Mouse (Mus musculus) bone marrow macrophage, adult 2 months (primary cell): Measurements from ENCODE around the gene Morn3. TPM values are rescaled to one million over a fixed set of nuclear protein-coding genes. Genes with fewer than 3 reads are reported as not detected.

Experiments used
- H3K27ac ChIP-seq: 2 replicates; pipeline ENCODE4 v1.5.1; 2012; ENCODE audit warnings: low read depth, low read length; ENCODE audit not compliant: insufficient read depth
- H3K4me1 ChIP-seq: 2 replicates; pipeline ENCODE4 v1.6.1; 2012; ENCODE audit warnings: low read length; ENCODE audit not compliant: control insufficient read depth, insufficient read depth
- H3K4me3 ChIP-seq: 2 replicates; pipeline ENCODE4 v1.5.1; 2012; ENCODE audit warnings: mild to moderate bottlenecking, low read length, moderate library complexity; ENCODE audit not compliant: insufficient read depth
- CTCF ChIP-seq: IDR thresholded peaks from 2 replicates; pipeline ENCODE4 v1.5.1; 2012; ENCODE audit warnings: low read depth, mild to moderate bottlenecking, low read length, moderate library complexity
- POLR2A ChIP-seq: IDR thresholded peaks from 2 replicates; pipeline ENCODE4 v1.6.1; 2012; ENCODE audit warnings: mild to moderate bottlenecking, low read depth, low read length, borderline replicate concordance
- polyA plus RNA-seq: library from polyadenylated mRNA; stranded (reverse); fragments of >200 nt; gene quantifications from 2 replicates; pipeline ENCODE4 v1.2.4, GENCODE M21; 2012; ENCODE audit not compliant: missing spikeins, insufficient read depth, insufficient read length

Morn3 gene
- polyA plus RNA-seq, 1 experiment: not detected

DNA sequence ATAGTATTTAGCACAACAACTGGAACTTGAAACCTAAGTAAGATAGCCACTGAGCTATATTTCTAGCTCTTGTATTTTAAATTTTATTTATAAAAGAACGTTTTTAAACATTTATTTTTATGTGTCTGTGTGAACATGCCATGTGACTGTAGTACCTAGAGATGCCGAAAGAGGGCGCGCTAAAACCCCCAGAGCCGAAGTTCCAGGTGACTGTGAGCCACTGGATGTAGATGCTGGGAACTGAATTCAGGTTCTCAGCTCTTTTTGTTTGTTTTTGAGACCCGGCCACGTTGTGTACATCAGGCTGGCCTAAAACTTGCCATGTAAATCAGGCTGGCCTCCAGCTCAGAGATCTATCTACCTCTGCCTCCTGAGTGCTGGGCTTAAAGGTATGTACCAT lies 3.0 kb downstream of the Morn3 start:
- H3K4me1 ChIP-seq: peaks cover 12% of the 10 kb centered on the region
- H3K4me3 ChIP-seq: no peak overlapping the region
- TF ChIP-seq CTCF: peak; percentile 64
- no peak for TF ChIP-seq POLR2A
- H3K27ac ChIP-seq: no peak overlapping the region

DNA sequence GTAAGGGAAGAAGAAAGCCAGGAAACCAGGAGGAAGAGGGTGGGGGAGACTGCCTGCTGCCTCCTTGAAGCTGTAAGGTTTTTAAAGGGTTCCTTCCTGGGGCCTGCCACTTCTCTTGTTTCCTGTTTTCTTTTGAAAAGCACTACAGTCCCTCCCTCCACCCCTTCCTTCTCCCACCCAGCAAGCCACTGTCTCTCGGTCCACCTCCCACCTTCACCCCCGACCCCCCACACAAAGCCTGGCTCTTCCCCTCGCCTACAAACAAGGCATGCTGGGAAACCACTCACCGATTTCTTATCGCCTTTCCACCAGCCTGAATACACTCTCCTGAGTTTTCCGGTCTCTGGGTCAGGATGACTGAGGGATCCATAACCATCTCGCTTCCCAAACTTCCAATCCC lies 6.0 kb downstream of the Morn3 start:
- H3K4me3 ChIP-seq: no peak overlapping the region
- no peak for TF ChIP-seq POLR2A
- TF ChIP-seq CTCF: no peak
- no peak overlapping the region for H3K27ac ChIP-seq
- H3K4me1 ChIP-seq: peaks cover 16% of the 10 kb centered on the region

DNA sequence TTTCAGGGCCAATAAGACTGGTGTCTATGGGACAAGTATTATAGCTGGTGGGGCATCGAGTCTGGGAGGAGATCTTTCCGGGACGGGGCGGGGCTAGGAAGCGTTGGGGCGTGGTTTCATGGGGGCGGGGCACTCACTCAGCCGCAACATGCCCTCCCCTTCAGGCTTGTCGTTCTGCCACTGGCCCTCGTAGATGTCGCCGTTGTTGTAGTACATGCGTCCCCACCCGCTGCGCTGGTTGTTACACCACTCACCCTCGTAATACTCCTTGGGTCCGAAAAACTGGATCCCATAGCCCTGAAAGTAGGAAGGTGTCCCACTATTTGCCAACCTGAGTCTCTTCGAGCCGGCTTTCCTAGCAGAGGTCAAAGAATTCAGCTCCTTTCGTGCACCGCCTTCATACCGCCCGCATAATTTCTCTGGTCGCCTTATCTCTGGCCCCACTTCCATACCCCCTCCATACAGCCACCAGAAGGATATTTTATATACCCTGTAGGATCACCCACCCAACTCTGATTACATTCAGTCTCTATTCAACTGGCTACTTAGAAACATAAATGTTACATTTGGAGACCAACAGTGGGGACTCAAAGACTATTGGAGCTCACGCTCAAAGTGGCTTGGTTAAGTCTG lies 7.6 kb downstream of the Morn3 start:
- TF ChIP-seq POLR2A (no peak), CTCF (no peak)
- no peak overlapping the region for H3K27ac ChIP-seq
- peaks cover 16% of the 10 kb centered on the region for H3K4me1 ChIP-seq

DNA sequence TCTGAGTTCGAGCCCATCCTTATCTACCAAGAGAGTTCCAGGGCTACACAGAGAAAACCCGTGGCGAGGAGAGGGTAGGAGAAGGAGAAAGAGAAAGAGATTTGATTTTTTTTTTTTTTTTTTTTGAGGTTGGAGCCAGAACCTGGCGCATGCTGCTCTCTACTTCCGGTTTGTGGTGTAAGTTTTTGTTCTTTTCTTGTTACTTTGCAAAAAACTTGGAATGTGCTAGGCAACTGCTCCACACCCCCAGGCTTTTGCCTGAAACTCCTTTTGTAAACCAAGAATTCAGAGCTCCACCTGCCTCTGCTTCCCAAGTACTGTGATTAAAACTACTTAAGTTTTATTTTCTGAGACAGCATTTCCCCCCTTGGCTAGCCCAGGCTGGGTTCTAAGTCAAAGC lies 8.7 kb downstream of the Morn3 start:
- Histone ChIP-seq H3K4me1 (peaks cover 23% of the 10 kb centered on the region), H3K4me3 (no peak overlapping the region), H3K27ac (no peak overlapping the region)
- TF ChIP-seq CTCF (no peak), POLR2A (no peak)

More for the DNA sequence above, 7.6 kb downstream of the Morn3 start:
- H3K4me3 ChIP-seq: peak overlapping the region; percentile 49

DNA sequence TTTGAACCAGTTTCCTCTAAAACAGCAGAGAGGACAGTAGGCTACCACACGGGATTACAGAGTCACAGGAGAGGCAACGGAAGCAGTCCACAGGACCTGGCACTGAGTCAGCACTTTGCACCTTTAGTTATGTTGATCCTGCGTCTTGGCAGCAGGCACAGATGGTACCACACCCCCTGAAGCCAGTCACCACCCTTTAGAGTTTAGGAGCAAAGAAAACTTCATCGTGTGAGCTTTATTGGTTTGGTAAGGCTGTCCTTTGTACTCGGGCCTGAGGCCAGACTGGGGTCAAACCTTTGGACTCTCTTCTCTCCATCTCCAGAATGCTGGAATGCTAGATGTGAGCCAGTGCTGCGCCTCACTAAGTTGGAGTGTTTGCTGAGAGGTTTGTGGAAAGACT lies 11.3 kb downstream of the Morn3 start:
- H3K4me3 ChIP-seq: no peak overlapping the region
- H3K4me1 ChIP-seq: peaks cover 19% of the 10 kb centered on the region
- no peak overlapping the region for H3K27ac ChIP-seq
- no peak for TF ChIP-seq CTCF

DNA sequence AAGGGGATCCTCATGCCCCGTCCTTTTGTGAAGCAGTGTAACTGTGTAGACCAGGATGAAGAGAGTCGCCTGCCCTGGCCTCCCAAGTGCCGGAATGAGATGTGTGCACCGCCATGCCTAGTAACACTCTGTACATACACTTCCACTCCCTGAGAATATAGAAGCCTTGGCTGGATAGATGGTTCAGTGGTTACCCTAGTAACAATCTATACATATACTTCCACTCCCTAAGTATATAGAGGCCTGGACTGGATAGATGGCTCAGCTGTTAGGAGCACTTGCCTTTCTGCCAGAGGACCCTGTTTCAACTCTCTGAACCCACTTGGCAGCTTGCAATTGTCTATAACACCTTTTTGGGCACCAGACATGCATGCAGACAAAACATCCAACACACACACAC lies 11.7 kb downstream of the Morn3 start:
- TF ChIP-seq POLR2A (no peak), CTCF (no peak)
- Histone ChIP-seq H3K27ac (no peak overlapping the region), H3K4me1 (peaks cover 17% of the 10 kb centered on the region)

DNA sequence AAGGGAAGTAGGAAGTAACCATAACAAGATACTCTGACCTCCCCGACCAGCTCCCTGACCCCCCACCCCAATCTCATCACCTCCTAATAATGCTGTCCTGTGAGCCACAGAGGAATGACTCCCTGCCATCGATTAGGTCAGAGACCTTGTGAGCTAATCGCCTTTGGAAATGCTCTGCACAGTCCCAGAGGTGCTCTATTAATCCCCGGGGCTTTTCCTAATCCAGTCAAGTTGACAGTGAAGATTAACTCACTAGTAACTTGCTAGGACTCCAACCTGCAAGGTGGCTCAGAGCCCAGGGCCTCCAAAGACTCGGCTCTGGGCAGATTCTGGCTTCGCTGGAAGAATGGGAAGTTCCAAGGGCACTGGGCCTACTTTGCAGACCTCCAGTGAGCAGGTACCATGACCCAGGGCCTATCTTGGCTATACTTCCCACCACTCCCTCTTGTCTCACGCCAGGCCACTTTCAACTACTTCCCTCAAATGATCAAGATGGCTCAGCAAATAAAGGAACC lies 13.1 kb downstream of the Morn3 start:
- H3K4me1 ChIP-seq: peaks cover 10% of the 10 kb centered on the region
- TF ChIP-seq POLR2A: no peak
- no peak for TF ChIP-seq CTCF
- H3K27ac ChIP-seq: no peak overlapping the region
- H3K4me3 ChIP-seq: no peak overlapping the region

More for the DNA sequence above, 11.7 kb downstream of the Morn3 start:
- no peak overlapping the region for H3K4me3 ChIP-seq

DNA sequence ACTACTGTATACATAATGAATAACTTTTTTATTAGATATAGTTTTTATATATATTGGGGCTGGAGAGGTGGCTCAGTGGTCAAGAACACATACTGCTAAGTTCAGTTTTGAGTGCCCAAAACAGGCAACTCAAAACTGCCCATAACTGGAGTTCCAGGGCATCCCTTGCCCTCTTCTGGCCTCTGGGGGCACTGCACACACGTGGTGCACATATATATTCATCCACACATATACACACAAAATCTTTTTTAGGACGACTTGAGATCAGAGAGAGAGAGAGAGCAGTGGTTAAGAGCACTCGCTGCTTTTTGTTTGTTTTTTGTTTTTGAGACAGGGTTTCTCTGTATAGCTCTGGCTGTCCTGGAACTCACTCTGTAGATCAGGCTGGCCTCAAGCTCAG lies 15.5 kb downstream of the Morn3 start:
- no peak overlapping the region for H3K27ac ChIP-seq
- no peak overlapping the region for H3K4me3 ChIP-seq
- TF ChIP-seq POLR2A (no peak), CTCF (no peak)
- peaks cover 22% of the 10 kb centered on the region for H3K4me1 ChIP-seq

DNA sequence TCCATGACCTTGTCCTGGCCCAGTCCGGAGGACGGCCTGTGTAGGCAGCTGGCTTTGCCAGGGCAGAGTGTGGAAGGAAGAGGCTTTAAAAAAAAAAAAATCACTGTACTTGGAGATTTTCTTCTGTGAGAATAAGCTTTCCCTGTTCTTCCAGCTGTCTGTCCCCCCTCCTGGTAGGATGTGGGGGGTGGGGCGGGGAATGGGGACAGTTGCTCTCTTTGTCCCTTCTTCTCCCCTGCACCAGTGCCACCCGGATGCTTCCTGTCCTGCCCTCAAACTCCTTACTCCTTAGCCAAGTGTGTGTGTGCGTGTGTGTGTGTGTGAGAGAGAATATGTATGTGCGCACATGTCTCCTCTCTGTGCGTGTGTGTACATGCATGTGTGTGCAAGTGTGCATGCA lies 17.1 kb downstream of the Morn3 start:
- TF ChIP-seq POLR2A (no peak), CTCF (no peak)

DNA sequence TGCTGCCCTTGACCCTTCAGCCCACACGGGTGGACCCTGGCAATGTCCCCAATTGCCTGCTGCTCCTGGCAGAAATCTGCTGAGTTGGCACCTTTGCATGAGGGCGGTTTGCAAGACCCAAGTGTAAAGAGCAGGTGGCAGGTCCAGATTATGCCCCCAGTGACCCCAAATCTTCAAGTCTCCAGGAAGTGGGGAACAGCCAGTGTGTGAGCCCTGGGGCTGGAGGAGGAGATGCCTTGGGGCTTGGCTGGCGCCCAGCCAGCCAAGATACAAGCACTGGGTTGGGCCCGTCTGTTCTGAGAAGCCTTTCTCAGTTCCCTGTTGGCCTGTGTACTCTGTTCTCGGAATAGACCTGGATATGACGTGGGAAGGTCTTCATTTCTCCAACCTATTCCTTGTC lies 19.4 kb downstream of the Morn3 start:
- no peak for TF ChIP-seq CTCF
- no peak for TF ChIP-seq POLR2A
- H3K27ac ChIP-seq: no peak overlapping the region
- no peak overlapping the region for H3K4me3 ChIP-seq
- H3K4me1 ChIP-seq: peaks cover 42% of the 10 kb centered on the region

More for the DNA sequence above, 17.1 kb downstream of the Morn3 start:
- Histone ChIP-seq H3K4me3 (no peak overlapping the region), H3K4me1 (peaks cover 32% of the 10 kb centered on the region), H3K27ac (no peak overlapping the region)
